Mouse (Mus musculus) left cerebral cortex, adult 2 months (tissue): ENCODE measurements at regions not wholly inside any gene's neighbourhood (a gene's known extent, or its start where the extent isn't known, plus 50 kb on each side); places are given as distances from the start of the nearest gene placed in this dataset.

ENCODE experiments used
- DNase-seq, 2 experiments: peaks; one replicate each; pipeline ENCODE4 v3.0.0; 2021 to 2022; ENCODE audit warnings: low spot score in 2 of 2, mixed read lengths in 1 of 2; ENCODE audit errors: extremely low spot score in 1 of 2
- H3K27ac ChIP-seq: fragments of 200-600 bp; 2 replicates; pipeline ENCODE4 v1.8.1; 2022
- H3K4me3 ChIP-seq: fragments of 200-600 bp; 2 replicates; pipeline ENCODE4 v1.8.1; 2022
- CTCF ChIP-seq: fragments of 200-600 bp; IDR thresholded peaks from 2 replicates; pipeline ENCODE4 v1.8.1; 2022; ENCODE audit warnings: antibody characterized with exemption, mild to moderate bottlenecking, moderate library complexity
- intact Hi-C: fragments of 180-260 bp; cut with DNase I; formaldehyde crosslinking; loops from one replicate; pipeline ENCODE4 v1.15.1; 2025

DNA sequence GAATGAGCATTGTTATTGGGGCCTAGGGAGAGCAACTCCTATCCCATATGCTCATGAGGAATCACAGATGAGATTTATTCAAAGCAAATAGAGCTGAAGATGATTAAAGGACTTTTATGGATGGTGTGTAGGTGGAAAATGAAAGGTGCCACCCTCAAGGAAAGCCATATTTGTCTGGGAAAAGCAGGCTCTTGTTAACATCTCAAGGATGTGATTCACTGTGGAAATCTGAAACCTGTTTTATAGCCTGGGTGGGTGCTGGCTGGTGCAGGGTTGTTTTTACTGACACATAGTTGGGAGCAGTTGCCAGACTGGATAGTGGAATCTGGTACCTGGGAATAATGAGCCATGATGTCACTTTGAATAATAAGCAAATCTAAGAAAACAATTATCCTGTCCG lies 70.7 kb upstream of the Cask start:
- intact Hi-C loops: no loop called here
- no peak overlapping the region for H3K27ac ChIP-seq
- no peak for TF ChIP-seq CTCF
- DNase-seq: no peak
- no peak overlapping the region for H3K4me3 ChIP-seq

DNA sequence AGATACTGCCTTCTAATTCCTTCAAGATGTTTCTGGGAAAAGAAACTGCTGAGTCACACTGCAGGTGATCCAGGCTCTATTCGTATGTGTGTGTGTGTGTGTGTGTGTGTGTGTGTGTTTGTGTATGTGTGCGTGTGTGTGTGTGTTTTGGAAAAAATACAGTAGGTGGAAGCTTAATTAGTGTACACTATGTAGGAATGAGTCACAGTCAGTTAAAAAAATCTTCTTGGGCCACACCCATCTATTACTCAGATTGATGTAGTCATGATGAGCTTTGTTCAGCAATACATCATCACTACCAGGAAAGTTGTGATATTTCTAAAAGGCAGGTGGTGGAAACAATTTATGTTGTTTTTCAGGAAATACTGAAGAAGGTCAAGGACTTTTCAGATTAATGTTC lies 67.5 kb upstream of the Cask start:
- DNase-seq: no peak
- no peak for TF ChIP-seq CTCF
- Histone ChIP-seq H3K4me3 (no peak overlapping the region), H3K27ac (no peak overlapping the region)
- intact Hi-C loops: loop anchor here (5.0 kb wide), 2 partner anchors 71 to 614 kb away; no protein-coding TSS in a partner anchor
